Mouse (Mus musculus) embryonic facial prominence, embryonic 11.5 days (tissue): ENCODE measurements around the gene Tnfrsf12a. TPM values are rescaled to one million over a fixed set of nuclear protein-coding genes. Genes with fewer than 3 reads are reported as not detected.

Source experiments
- ATAC-seq: fragments of 200-750 bp; cut with Nextera tagmentation; replicated peaks from 2 replicates; pipeline ENCODE4 v1.8.0; 2017; ENCODE audit warnings: low read depth; ENCODE audit not compliant: insufficient number of reproducible peaks, low FRiP score, low TSS enrichment
- DNase-seq: peaks from one replicate; pipeline ENCODE4 v3.0.0-alpha.2; 2015; ENCODE audit warnings: low spot score
- H3K27ac ChIP-seq: fragments of 300-500 bp; sonication (generic); replicated peaks from 2 replicates; pipeline ENCODE4 v1.5.1; 2014; ENCODE audit warnings: mild to moderate bottlenecking, low read depth, low read length, control low read depth
- H3K27me3 ChIP-seq: fragments of 300-500 bp; sonication (generic); 2 replicates; pipeline ENCODE4 v1.6.1; 2014; ENCODE audit warnings: mild to moderate bottlenecking, low read length, moderate library complexity, mixed read lengths; ENCODE audit not compliant: control insufficient read depth, insufficient read depth
- H3K36me3 ChIP-seq: fragments of 300-500 bp; sonication (generic); replicated peaks from 2 replicates; pipeline ENCODE4 v1.6.1; 2014; ENCODE audit warnings: low read depth, mild to moderate bottlenecking, low read length, moderate library complexity, mixed read lengths; ENCODE audit not compliant: control insufficient read depth, insufficient read depth
- H3K4me1 ChIP-seq: fragments of 300-500 bp; sonication (generic); 2 replicates; pipeline ENCODE4 v1.6.1; 2014; ENCODE audit warnings: low read length, mixed read lengths; ENCODE audit not compliant: control insufficient read depth, insufficient read depth
- H3K4me2 ChIP-seq: fragments of 300-500 bp; sonication (generic); 2 replicates; pipeline ENCODE4 v1.6.1; 2014; ENCODE audit warnings: low read depth, mild to moderate bottlenecking, control low read depth, low read length, moderate library complexity
- H3K4me3 ChIP-seq: fragments of 300-500 bp; sonication (generic); 2 replicates; pipeline ENCODE4 v1.5.1; 2014; ENCODE audit warnings: low read depth, low read length, control low read depth
- H3K9ac ChIP-seq: fragments of 300-500 bp; sonication (generic); replicated peaks from 2 replicates; pipeline ENCODE4 v1.6.1; 2014; ENCODE audit warnings: mild to moderate bottlenecking, control low read depth, low read length
- H3K9me3 ChIP-seq: fragments of 300-500 bp; sonication (generic); replicated peaks from 2 replicates; pipeline ENCODE4 v1.6.1; 2016; ENCODE audit warnings: mild to moderate bottlenecking, low read length, inconsistent platforms, mixed read lengths; ENCODE audit not compliant: control insufficient read depth
- WGBS: fragments of 180-500 bp; shearing (Covaris S2); extraction: QIAGEN DNeasy Blood & Tissue Kit; methylation state at CpG from one replicate; pipeline ENCODE4 v1.1.7; 2014; 5-methylcytosine and 5-hydroxymethylcytosine counted together
- polyA plus RNA-seq: library from polyadenylated mRNA; unstranded; fragments of >200 nt; fragmentation: Nextera tagmentation; extraction: Ambion mirVana; gene quantifications from 2 replicates; pipeline ENCODE4 v1.2.1, GENCODE M21; 2014

The Tnfrsf12a gene
- polyA plus RNA-seq, 1 experiment from 2014 or later: 6.8 TPM

DNA sequence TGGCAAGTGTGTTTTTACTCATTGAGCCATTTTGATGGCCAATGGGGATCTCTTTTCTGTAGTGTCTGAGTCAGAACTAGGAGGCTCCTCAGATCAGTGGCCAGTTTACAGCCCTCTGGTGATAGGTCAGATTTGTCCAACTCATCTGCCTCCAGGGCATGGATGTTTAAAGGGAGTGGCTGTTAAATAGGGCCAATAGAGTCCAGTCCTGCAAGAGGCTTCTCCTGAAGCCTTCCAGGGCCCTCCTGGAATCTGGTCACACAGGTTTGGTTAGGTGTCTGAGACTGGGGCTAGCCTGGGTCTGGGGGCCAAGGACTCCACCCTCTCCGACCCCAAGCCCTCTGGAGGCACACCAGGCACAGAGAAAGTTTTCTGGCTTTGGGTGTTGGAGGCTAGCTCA lies 17.2 kb upstream of the Tnfrsf12a start:
- Histone ChIP-seq H3K27me3 (peaks cover 13% of the 10 kb centered on the region), H3K36me3 (no peaks in the 10 kb centered on the region), H3K4me1 (peaks cover 3% of the 10 kb centered on the region; the same call in 1 of the 2 replicates), H3K9me3 (no peaks in the 10 kb centered on the region), H3K9ac (no peak overlapping the region), H3K4me3 (no peak overlapping the region), H3K27ac (no peak overlapping the region), H3K4me2 (no peak overlapping the region)
- ATAC-seq: no peak; the same call in 1 of the 2 replicates
- DNase-seq: no peak
- WGBS: 61% methylated on average over 1 of the region's 1 CpGs

DNA sequence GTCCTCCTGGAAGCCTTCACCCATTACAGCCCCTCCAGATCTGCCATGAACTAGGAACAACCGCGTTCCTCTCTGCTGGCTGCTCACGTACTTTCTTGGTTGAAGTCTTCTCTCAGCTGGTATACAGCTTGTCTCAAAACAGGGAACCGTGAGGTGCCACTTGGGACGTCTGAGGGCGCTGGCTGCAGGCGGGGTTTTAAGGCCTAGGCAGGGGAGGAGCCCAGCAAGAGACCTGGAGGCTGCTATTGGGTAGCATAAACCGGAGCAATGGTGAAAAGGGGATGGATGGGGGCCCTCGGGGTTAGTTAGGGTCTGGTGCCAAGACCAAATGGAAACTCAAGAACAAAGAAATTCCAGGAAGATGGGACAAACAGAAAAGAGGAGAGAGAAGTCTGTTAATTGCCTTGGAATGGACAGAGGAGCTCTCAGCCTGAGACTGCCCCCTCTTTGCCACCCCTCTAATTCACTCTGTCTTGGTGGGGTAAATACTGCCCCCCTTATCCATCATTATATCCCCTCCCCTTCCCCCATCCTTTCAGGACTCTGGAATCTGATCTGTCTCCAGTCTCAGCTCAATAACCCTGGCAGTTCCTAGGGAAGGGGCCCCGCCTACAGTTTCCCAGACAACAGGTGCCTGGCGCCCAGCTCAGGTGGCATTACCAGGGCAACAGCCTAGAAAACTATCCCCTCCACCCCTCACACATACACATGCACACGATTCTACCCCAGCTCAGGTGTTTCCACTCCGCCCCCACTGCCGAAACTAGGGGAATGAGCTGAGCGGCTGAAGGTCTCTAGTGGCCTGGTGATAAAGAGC lies 6.8 kb upstream of the Tnfrsf12a start, which contains the start of gene Cldn9:
Gene Cldn9, minus strand, starts transcription at position 171 of the 817 bp plus-strand sequence.
- Histone ChIP-seq H3K9ac (no peak within 1 kb of the TSS; the same call in 1 of the 2 replicates), H3K27ac (no peak within 1 kb of the TSS; the same call in 1 of the 2 replicates), H3K9me3 (no peaks in the 10 kb centered on the region), H3K27me3 (peaks cover 46% of the 10 kb centered on the region), H3K36me3 (no peaks in the 10 kb centered on the region), H3K4me2 (no peak within 1 kb of the TSS; the same call in 1 of the 2 replicates), H3K4me1 (no peaks in the 10 kb centered on the region; the same call in 1 of the 2 replicates), H3K4me3 (peak within 1 kb of the TSS; percentile 18)
- WGBS: 12% methylated on average over 15 of the region's 15 CpGs
- ATAC-seq: peak; percentile 79
- DNase-seq: peak; percentile 41

GRCm38 (mm10) chr17:23683226-23683625 lies 6.0 kb upstream of the Tnfrsf12a start:
- Histone ChIP-seq H3K9ac (no peak overlapping the region; the same call in 1 of the 2 replicates), H3K27ac (no peak overlapping the region), H3K4me3 (peak overlapping the region; percentile 18), H3K27me3 (peaks cover 51% of the 10 kb centered on the region), H3K4me2 (no peak overlapping the region; the same call in 1 of the 2 replicates), H3K4me1 (no peaks in the 10 kb centered on the region; the same call in 1 of the 2 replicates), H3K9me3 (no peaks in the 10 kb centered on the region), H3K36me3 (no peaks in the 10 kb centered on the region)
- ATAC-seq (peak; percentile 30; the same call in 1 of the 2 replicates), DNase-seq (no peak)
- WGBS: 29% methylated on average over 15 of the region's 15 CpGs

- H3K27me3 ChIP-seq: peaks cover 51% of the 10 kb centered on the region
- no peak overlapping the region for H3K4me3 ChIP-seq
- no peaks in the 10 kb centered on the region for H3K9me3 ChIP-seq
- no peak overlapping the region for H3K27ac ChIP-seq
- DNase-seq (no peak), ATAC-seq (no peak)
- H3K4me1 ChIP-seq: no peaks in the 10 kb centered on the region; the same call in 1 of the 2 replicates
- H3K4me2 ChIP-seq: peak overlapping the region; percentile 0; the same call in 1 of the 2 replicates
- WGBS: 53% methylated on average over 3 of the region's 3 CpGs
- no peaks in the 10 kb centered on the region for H3K36me3 ChIP-seq
- no peak overlapping the region for H3K9ac ChIP-seq
Measured at GRCm38 (mm10) chr17:23682530-23682929, 5.3 kb upstream of the Tnfrsf12a start.

DNA sequence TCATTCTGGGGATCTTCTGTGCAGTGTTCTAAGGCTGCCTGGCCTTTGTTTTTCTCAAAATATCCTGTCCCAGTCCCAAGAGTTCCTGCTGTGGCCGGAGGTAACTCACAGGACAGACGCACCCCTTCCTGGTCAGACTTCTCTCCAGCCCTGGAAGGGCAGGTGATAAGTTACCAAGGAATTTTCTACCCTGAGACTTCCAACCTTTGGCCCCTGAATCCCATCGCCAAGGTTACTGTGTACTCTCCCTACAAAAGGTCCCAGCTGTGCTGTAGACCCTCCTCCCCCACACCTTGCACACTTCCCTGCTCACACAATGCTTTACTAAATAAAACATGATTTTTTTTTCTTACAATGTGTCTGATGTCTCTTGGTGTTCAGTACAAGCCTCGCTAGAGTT lies 4.8 kb upstream of the Tnfrsf12a start:
- H3K27ac ChIP-seq: no peak overlapping the region
- DNase-seq: no peak
- no peak for ATAC-seq
- no peak overlapping the region for H3K4me2 ChIP-seq
- H3K36me3 ChIP-seq: no peaks in the 10 kb centered on the region
- peaks cover 51% of the 10 kb centered on the region for H3K27me3 ChIP-seq
- H3K4me3 ChIP-seq: no peak overlapping the region
- no peaks in the 10 kb centered on the region; the same call in 1 of the 2 replicates for H3K4me1 ChIP-seq
- 66% methylated on average over 4 of the region's 4 CpGs for WGBS
- no peaks in the 10 kb centered on the region for H3K9me3 ChIP-seq
- H3K9ac ChIP-seq: no peak overlapping the region

DNA sequence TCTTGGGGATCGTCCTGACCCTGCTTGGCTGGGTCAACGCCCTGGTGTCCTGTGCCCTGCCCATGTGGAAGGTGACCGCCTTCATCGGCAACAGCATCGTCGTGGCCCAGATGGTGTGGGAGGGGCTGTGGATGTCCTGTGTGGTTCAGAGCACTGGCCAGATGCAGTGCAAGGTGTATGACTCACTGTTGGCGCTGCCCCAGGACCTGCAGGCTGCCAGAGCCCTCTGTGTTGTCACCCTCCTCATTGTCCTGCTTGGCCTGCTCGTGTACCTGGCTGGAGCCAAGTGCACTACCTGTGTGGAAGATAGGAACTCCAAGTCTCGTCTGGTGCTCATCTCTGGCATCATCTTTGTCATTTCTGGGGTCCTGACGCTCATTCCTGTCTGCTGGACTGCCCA lies 3.8 kb upstream of the Tnfrsf12a start:
- Histone ChIP-seq H3K36me3 (no peaks in the 10 kb centered on the region), H3K4me1 (no peaks in the 10 kb centered on the region; the same call in 1 of the 2 replicates), H3K9me3 (no peaks in the 10 kb centered on the region), H3K9ac (no peak overlapping the region), H3K27ac (no peak overlapping the region), H3K4me3 (no peak overlapping the region), H3K4me2 (no peak overlapping the region), H3K27me3 (peaks cover 53% of the 10 kb centered on the region)
- 69% methylated on average over 10 of the region's 10 CpGs for WGBS
- DNase-seq (no peak), ATAC-seq (no peak)

DNA sequence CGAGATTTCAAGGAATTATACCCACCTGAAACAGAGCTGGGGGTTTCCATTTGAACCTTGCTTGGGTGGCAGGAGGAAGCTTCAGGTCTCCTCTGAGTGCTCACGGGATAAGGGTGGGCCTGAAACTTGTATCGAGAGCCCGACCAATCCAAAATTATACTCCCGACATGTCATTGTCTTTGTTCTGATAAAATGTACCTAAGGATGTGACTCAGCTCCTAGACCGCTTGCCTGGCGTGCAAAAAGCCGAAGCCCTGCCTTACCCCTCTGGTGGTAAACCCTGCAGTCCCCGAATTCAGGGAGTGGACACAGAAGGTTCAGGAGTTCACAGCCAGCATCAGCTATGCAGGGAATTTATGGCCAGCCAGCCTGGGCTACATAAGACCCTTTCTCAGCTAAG lies 3.1 kb upstream of the Tnfrsf12a start:
- no peak for DNase-seq
- Histone ChIP-seq H3K4me2 (no peak overlapping the region), H3K4me3 (peak overlapping the region; percentile 21), H3K27ac (no peak overlapping the region), H3K9me3 (no peaks in the 10 kb centered on the region), H3K27me3 (peaks cover 53% of the 10 kb centered on the region), H3K4me1 (no peaks in the 10 kb centered on the region; the same call in 1 of the 2 replicates), H3K36me3 (no peaks in the 10 kb centered on the region), H3K9ac (no peak overlapping the region)
- 73% methylated on average over 9 of the region's 9 CpGs for WGBS
- no peak for ATAC-seq
